Mouse (Mus musculus): ENCODE results near the gene Paqr7. TPM values are rescaled to one million over a fixed set of nuclear protein-coding genes. Genes with fewer than 3 reads are reported as not detected.

Paqr7 gene
- total and polyA plus RNA-seq, 3 experiments: 0.19 to 2.4 TPM; not detected in 1

DNA sequence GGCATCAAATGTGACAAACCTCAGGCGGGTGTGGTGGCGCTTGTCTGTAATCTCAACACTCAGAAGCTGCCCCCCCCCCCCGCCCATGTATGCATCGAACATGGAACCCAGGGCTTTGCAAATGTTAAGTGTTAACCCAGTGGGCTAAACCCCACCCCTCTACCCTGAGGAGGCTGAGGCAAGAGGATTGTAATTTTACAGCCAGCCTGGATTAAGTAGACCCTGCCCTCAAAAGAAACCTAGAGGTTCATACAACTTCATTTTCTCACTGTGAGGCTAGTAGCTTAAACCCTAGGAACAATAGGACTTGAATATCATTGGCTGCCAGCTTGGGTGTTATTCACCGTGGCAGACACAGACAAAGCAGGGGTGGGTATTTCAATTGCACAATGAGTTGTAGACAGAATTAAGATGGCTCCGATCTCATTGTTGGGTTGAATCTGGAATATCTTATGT, 27.1 kb upstream of the Paqr7 start:
- H3K9ac ChIP-seq (ENCODE audit: control insufficient read depth, low read depth, low read length, poor library complexity, severe bottlenecking): peak overlapping the region; percentile 44
- peaks cover 0 to 8% of the 10 kb centered on the region in 2 experiments; a peak in 1 of 4 replicates for H3K4me1 ChIP-seq (ENCODE audit: control insufficient read depth in 1 of 2, insufficient read depth in 2 of 2, low read length in 2 of 2)
- TF ChIP-seq CHD1 (IDR thresholded peaks at IDR 0.05; ENCODE audit: low read depth, low read length): 0 out of 2 replicates have a peak, but pooled peaks have one; percentile 41
- TF ChIP-seq ETS1 (IDR thresholded peaks at IDR 0.05; ENCODE audit: low read depth, low read length): no peak
- no peak for TF ChIP-seq CHD2 (IDR thresholded peaks at IDR 0.05; ENCODE audit: low read length)
- TF ChIP-seq USF1 (IDR thresholded peaks at IDR 0.05; ENCODE audit: low read depth, low read length): no peak
- peak overlapping the region; percentile 73 for H3K27ac ChIP-seq (ENCODE audit: control insufficient read depth, low read depth, low read length)
- DNase-seq (ENCODE audit: low read depth, low spot score): no peak
- peak overlapping the region; percentile 63 to 85 for H3K4me3 ChIP-seq (ENCODE audit: control insufficient read depth in 1 of 2, insufficient read depth in 1 of 2, low read depth in 2 of 2, low read length in 2 of 2)
- H3K27me3 ChIP-seq (ENCODE audit: control insufficient read depth in 1 of 2, insufficient read depth in 2 of 2, low read length in 2 of 2): no peaks in the 10 kb centered on the region
- no peaks in the 10 kb centered on the region for H3K9me3 ChIP-seq (replicated peaks; ENCODE audit: insufficient read depth, low read length)
- H3K79me2 ChIP-seq (ENCODE audit: control insufficient read depth, insufficient read depth, low read length, poor library complexity): peaks cover 8% of the 10 kb centered on the region
- H3K36me3 ChIP-seq (ENCODE audit: control insufficient read depth in 1 of 2, insufficient read depth in 2 of 2, low read length in 2 of 2): peaks cover 5 to 13% of the 10 kb centered on the region in 2 experiments; a peak in 3 of 4 replicates

DNA sequence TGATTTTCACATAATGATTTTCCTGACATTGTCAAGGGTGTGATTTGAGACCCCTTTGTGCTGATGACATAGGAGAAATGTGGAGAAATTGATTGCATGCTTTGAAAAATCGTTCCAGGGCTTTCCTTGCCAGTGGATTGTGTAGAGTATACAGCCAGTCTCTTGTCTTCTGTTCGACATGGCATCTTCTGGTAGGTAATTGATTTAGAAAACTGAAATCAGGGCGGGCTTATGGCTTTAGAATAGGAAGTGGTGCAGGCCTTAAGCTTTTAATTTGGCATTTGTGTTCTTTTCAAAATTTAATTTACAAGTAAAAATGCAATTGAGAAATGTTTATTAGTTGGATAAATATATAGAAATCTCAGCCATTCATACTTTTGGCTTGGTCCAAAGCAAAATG, 26.5 kb upstream of the Paqr7 start:
- H3K4me3 ChIP-seq (ENCODE audit: control insufficient read depth in 1 of 2, insufficient read depth in 1 of 2, low read depth in 2 of 2, low read length in 2 of 2): no peak overlapping the region
- no peak for TF ChIP-seq MAZ (IDR thresholded peaks at IDR 0.05; ENCODE audit: low read depth, low read length)
- H3K36me3 ChIP-seq (ENCODE audit: control insufficient read depth in 1 of 2, insufficient read depth in 2 of 2, low read length in 2 of 2): peaks cover 5 to 13% of the 10 kb centered on the region in 2 experiments; a peak in 3 of 4 replicates
- H3K9ac ChIP-seq (ENCODE audit: control insufficient read depth, low read depth, low read length, poor library complexity, severe bottlenecking): 0 out of 2 replicates have a peak overlapping the region, but pooled peaks have one; percentile 9
- H3K27me3 ChIP-seq (ENCODE audit: control insufficient read depth in 1 of 2, insufficient read depth in 2 of 2, low read length in 2 of 2): no peaks in the 10 kb centered on the region
- peaks cover 0 to 8% of the 10 kb centered on the region in 2 experiments; a peak in 1 of 4 replicates for H3K4me1 ChIP-seq (ENCODE audit: control insufficient read depth in 1 of 2, insufficient read depth in 2 of 2, low read length in 2 of 2)
- no peak overlapping the region for H3K27ac ChIP-seq (ENCODE audit: control insufficient read depth, low read depth, low read length)
- H3K9me3 ChIP-seq (replicated peaks; ENCODE audit: insufficient read depth, low read length): no peaks in the 10 kb centered on the region
- peaks cover 8% of the 10 kb centered on the region for H3K79me2 ChIP-seq (ENCODE audit: control insufficient read depth, insufficient read depth, low read length, poor library complexity)
- DNase-seq (ENCODE audit: low read depth, low spot score): no peak

DNA sequence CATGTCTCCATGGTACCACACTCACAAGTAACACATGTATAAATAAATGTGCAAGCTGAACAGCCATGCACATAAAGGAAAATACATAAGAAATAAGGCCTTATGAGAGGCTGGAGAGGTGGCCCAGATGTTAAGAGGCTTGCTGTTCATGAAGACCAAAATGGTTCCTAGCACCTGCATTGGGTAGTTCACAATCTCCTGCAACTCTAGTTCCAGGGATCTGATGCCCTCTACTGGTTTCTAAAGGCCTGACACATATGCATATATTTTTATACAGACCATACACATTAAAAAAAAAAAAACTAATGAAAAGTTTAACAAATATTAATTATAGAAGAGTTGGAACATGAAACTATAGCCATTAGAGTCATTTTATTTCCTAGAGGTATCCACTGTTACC, 25.0 kb upstream of the Paqr7 start:
- peak; percentile 67 for DNase-seq (ENCODE audit: low read depth, low spot score)
- H3K27ac ChIP-seq (ENCODE audit: control insufficient read depth, low read depth, low read length): no peak overlapping the region
- H3K36me3 ChIP-seq (ENCODE audit: control insufficient read depth in 1 of 2, insufficient read depth in 2 of 2, low read length in 2 of 2): peaks cover 5 to 13% of the 10 kb centered on the region in 2 experiments; a peak in 3 of 4 replicates
- TF ChIP-seq CTCF (IDR thresholded peaks at IDR 0.05 in 2 of 3, conservative IDR thresholded peaks at IDR 0.05 in 1 of 3; ENCODE audit: control insufficient read depth in 1 of 3, insufficient read depth in 1 of 3, low read depth in 2 of 3, low read length in 3 of 3, poor library complexity in 1 of 3, severe bottlenecking in 1 of 3) (peak in 2 of 3 experiments; percentile 34 to 65; a peak in 4 of 6 replicates), SMC3 (IDR thresholded peaks at IDR 0.05; ENCODE audit: low read depth, low read length) (peak; percentile 63), POLR2AphosphoS2 (IDR thresholded peaks at IDR 0.05; ENCODE audit: low read length) (no peak), ZC3H11A (IDR thresholded peaks at IDR 0.05; ENCODE audit: low read depth, low read length) (peak; percentile 33; the same call in 1 of the 2 replicates), JUND (IDR thresholded peaks at IDR 0.05; ENCODE audit: low read depth, low read length) (no peak), SIN3A (IDR thresholded peaks at IDR 0.05; ENCODE audit: low read length) (0 out of 2 replicates have a peak, but pooled peaks have one; percentile 38), ZNF384 (IDR thresholded peaks at IDR 0.05; ENCODE audit: low read depth, low read length) (peak; percentile 57; the same call in 1 of the 2 replicates), RAD21 (IDR thresholded peaks at IDR 0.05; ENCODE audit: low read depth, low read length) (peak; percentile 66), HCFC1 (IDR thresholded peaks at IDR 0.05; ENCODE audit: low read depth, low read length) (no peak), BHLHE40 (IDR thresholded peaks at IDR 0.05; ENCODE audit: borderline replicate concordance, low read depth, low read length) (no peak), MYB (IDR thresholded peaks at IDR 0.05; ENCODE audit: low read depth, low read length) (no peak), ETS1 (IDR thresholded peaks at IDR 0.05; ENCODE audit: low read depth, low read length) (no peak)
- H3K4me3 ChIP-seq (ENCODE audit: control insufficient read depth in 1 of 2, insufficient read depth in 1 of 2, low read depth in 2 of 2, low read length in 2 of 2): no peak overlapping the region
- H3K9me3 ChIP-seq (replicated peaks; ENCODE audit: insufficient read depth, low read length): no peaks in the 10 kb centered on the region
- H3K9ac ChIP-seq (ENCODE audit: control insufficient read depth, low read depth, low read length, poor library complexity, severe bottlenecking): no peak overlapping the region
- no peaks in the 10 kb centered on the region for H3K27me3 ChIP-seq (ENCODE audit: control insufficient read depth in 1 of 2, insufficient read depth in 2 of 2, low read length in 2 of 2)
- peaks cover 8% of the 10 kb centered on the region for H3K79me2 ChIP-seq (ENCODE audit: control insufficient read depth, insufficient read depth, low read length, poor library complexity)
- peaks cover 0 to 8% of the 10 kb centered on the region in 2 experiments; a peak in 1 of 4 replicates for H3K4me1 ChIP-seq (ENCODE audit: control insufficient read depth in 1 of 2, insufficient read depth in 2 of 2, low read length in 2 of 2)

Measured in MEL (cell line).